Mouse (Mus musculus) liver, embryonic 14.5 days (tissue): ENCODE results near the gene Mark1.

Source experiments
- CTCF ChIP-seq: IDR thresholded peaks from 2 replicates; pipeline ENCODE4 v1.5.1; 2016; ENCODE audit warnings: antibody characterized with exemption, low read depth, control low read depth
- EP300 ChIP-seq: IDR thresholded peaks from 2 replicates; pipeline ENCODE4 v1.6.1; 2016; ENCODE audit warnings: antibody characterized with exemption, low read depth

DNA sequence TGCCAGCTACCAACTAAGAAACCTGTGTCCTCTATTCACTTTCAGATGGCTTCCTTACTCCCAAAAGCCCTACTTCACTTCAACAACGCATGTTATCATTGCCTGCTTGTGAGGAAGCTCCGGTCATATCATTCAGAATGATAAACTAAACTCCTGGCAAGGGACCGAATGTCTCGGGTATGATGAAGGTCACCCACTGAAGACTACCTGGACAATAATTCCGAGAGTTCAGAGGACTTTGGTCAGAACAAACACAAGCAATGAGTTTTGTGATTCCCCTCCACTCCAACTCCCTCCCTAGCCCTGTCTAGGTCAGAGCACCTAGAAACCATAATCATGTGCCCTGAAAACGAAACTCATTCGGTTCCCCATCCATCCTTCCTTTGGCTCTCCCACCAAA lies 117.5 kb downstream of the Mark1 start:
- TF ChIP-seq CTCF (no peak), EP300 (no peak)
